Mouse (Mus musculus) kidney, adult 2 months (tissue): ENCODE measurements at regions not wholly inside any gene's neighbourhood (a gene's known extent, or its start where the extent isn't known, plus 50 kb on each side); places are given as distances from the start of the nearest gene placed in this dataset.

Experiments
- DNase-seq: peaks from one replicate; pipeline ENCODE4 v3.0.0; 2021
- H3K27ac ChIP-seq: fragments of 200-500 bp; 2 replicates; pipeline ENCODE4 v1.5.1; 2012; ENCODE audit warnings: low read depth, low read length, control low read depth, inconsistent platforms; ENCODE audit not compliant: insufficient read depth
- H3K27me3 ChIP-seq: fragments of 200-500 bp; replicated peaks from 2 replicates; pipeline ENCODE4 v1.6.1; 2012; ENCODE audit warnings: mild to moderate bottlenecking, moderate library complexity, low read length, inconsistent platforms; ENCODE audit not compliant: control insufficient read depth, insufficient read depth
- H3K36me3 ChIP-seq: fragments of 200-500 bp; 2 replicates; pipeline ENCODE4 v1.6.1; 2012; ENCODE audit warnings: mild to moderate bottlenecking, moderate library complexity, low read length, inconsistent platforms; ENCODE audit not compliant: control insufficient read depth, insufficient read depth
- H3K4me1 ChIP-seq: fragments of 200-500 bp; 2 replicates; pipeline ENCODE4 v1.6.1; 2011; ENCODE audit warnings: low read length; ENCODE audit not compliant: control insufficient read depth, insufficient read depth
- H3K4me3 ChIP-seq: fragments of 200-500 bp; 2 replicates; pipeline ENCODE4 v1.5.1; 2011; ENCODE audit warnings: mild to moderate bottlenecking, low read depth, low read length, control low read depth; ENCODE audit not compliant: insufficient read depth
- CTCF ChIP-seq: fragments of 200-500 bp; conservative IDR thresholded peaks from 2 replicates; pipeline ENCODE4 v1.5.1; 2011; ENCODE audit warnings: low read depth, mild to moderate bottlenecking, control low read depth, low read length, moderate library complexity, mixed read lengths; ENCODE audit not compliant: insufficient read depth, insufficient read length
- POLR2A ChIP-seq: fragments of 200-500 bp; IDR thresholded peaks from one replicate; pipeline ENCODE4 v1.6.1; 2011; ENCODE audit warnings: low read depth, low read length, control low read depth
- WGBS: fragments of 180-500 bp; shearing (Covaris S2); methylation state at CpG from one replicate; pipeline ENCODE4 v1.1.7; 2018; 5-methylcytosine and 5-hydroxymethylcytosine counted together

GRCm38 (mm10) chr1:63871831-63872230 lies 102.8 kb upstream of the 4933402D24Rik start:
- Histone ChIP-seq H3K27ac (no peak overlapping the region), H3K36me3 (no peaks in the 10 kb centered on the region), H3K4me1 (0 out of 2 replicates have a peak, but pooled peaks cover 3% of the 10 kb centered on the region), H3K27me3 (no peaks in the 10 kb centered on the region), H3K4me3 (no peak overlapping the region)
- TF ChIP-seq CTCF (no peak), POLR2A (no peak)
- WGBS, result 54% methylated on average over 6 of the region's 6 CpGs
- peak; percentile 24 for DNase-seq

- Histone ChIP-seq H3K4me3 (no peak overlapping the region), H3K27me3 (no peaks in the 10 kb centered on the region), H3K4me1 (0 out of 2 replicates have a peak, but pooled peaks cover 3% of the 10 kb centered on the region), H3K27ac (no peak overlapping the region), H3K36me3 (no peaks in the 10 kb centered on the region)
- 80% methylated on average over 2 of the region's 2 CpGs for WGBS
- TF ChIP-seq CTCF (no peak), POLR2A (no peak)
- DNase-seq, result no peak
Observed at GRCm38 (mm10) chr1:63869342-63869741, 100.3 kb upstream of the 4933402D24Rik start.

- Histone ChIP-seq H3K27ac (no peak overlapping the region), H3K4me1 (no peaks in the 10 kb centered on the region), H3K4me3 (no peak overlapping the region), H3K36me3 (no peaks in the 10 kb centered on the region), H3K27me3 (no peaks in the 10 kb centered on the region)
- no peak for TF ChIP-seq POLR2A
- TF ChIP-seq CTCF, result no peak
- WGBS, result 52% methylated on average over 6 of the region's 6 CpGs
- no peak for DNase-seq
Observed at GRCm38 (mm10) chr1:63857933-63858649, 89.0 kb upstream of the 4933402D24Rik start.

GRCm38 (mm10) chr1:63857468-63857867 lies 88.4 kb upstream of the 4933402D24Rik start:
- H3K36me3 ChIP-seq, result no peaks in the 10 kb centered on the region
- TF ChIP-seq CTCF (no peak), POLR2A (no peak)
- no peaks in the 10 kb centered on the region for H3K27me3 ChIP-seq
- no peak overlapping the region for H3K4me3 ChIP-seq
- no peak for DNase-seq
- WGBS, result 70% methylated on average over 5 of the region's 5 CpGs
- H3K4me1 ChIP-seq, result no peaks in the 10 kb centered on the region
- H3K27ac ChIP-seq, result no peak overlapping the region

GRCm38 (mm10) chr1:63856366-63856765 lies 87.3 kb upstream of the 4933402D24Rik start:
- Histone ChIP-seq H3K4me3 (no peak overlapping the region), H3K36me3 (no peaks in the 10 kb centered on the region), H3K4me1 (no peaks in the 10 kb centered on the region), H3K27ac (no peak overlapping the region), H3K27me3 (no peaks in the 10 kb centered on the region)
- WGBS, result 85% methylated on average over 2 of the region's 2 CpGs
- TF ChIP-seq POLR2A (no peak), CTCF (no peak)
- no peak for DNase-seq

GRCm38 (mm10) chr1:63854794-63855193 lies 85.7 kb upstream of the 4933402D24Rik start:
- H3K4me1 ChIP-seq, result no peaks in the 10 kb centered on the region
- no peak for DNase-seq
- H3K36me3 ChIP-seq, result no peaks in the 10 kb centered on the region
- no peaks in the 10 kb centered on the region for H3K27me3 ChIP-seq
- no peak overlapping the region for H3K4me3 ChIP-seq
- no peak overlapping the region for H3K27ac ChIP-seq
- TF ChIP-seq CTCF (peak; percentile 43), POLR2A (no peak)
- 61% methylated on average over 3 of the region's 3 CpGs for WGBS

- 87% methylated on average over 4 of the region's 4 CpGs for WGBS
- Histone ChIP-seq H3K4me1 (no peaks in the 10 kb centered on the region), H3K36me3 (no peaks in the 10 kb centered on the region), H3K4me3 (no peak overlapping the region), H3K27me3 (no peaks in the 10 kb centered on the region; the same call in 1 of the 2 replicates), H3K27ac (no peak overlapping the region)
- no peak for DNase-seq
- TF ChIP-seq POLR2A, result no peak
- no peak for TF ChIP-seq CTCF
Observed at GRCm38 (mm10) chr1:63851476-63852094, 82.5 kb upstream of the 4933402D24Rik start.
